Mouse (Mus musculus) G1E (cell line): ENCODE results near the gene Smug1.

Experiments used
- CTCF ChIP-seq: IDR thresholded peaks from 2 replicates; pipeline ENCODE4 v1.5.1; 2012; ENCODE audit warnings: low read depth, low read length, inconsistent platforms, mixed read lengths
- GATA1 ChIP-seq: IDR thresholded peaks from 2 replicates; pipeline ENCODE4 v1.6.1; 2012; ENCODE audit warnings: borderline replicate concordance, low read length, inconsistent platforms, mixed read lengths
- GATA2 ChIP-seq: IDR thresholded peaks from 2 replicates; pipeline ENCODE4 v1.6.1; 2012; ENCODE audit warnings: low read depth, low read length, inconsistent platforms, borderline replicate concordance
- POLR2AphosphoS5 ChIP-seq: IDR thresholded peaks from 2 replicates; pipeline ENCODE4 v1.6.1; 2012; ENCODE audit warnings: low read depth, low read length, inconsistent platforms; ENCODE audit not compliant: insufficient replicate concordance
- TAL1 ChIP-seq: conservative IDR thresholded peaks from 2 replicates; pipeline ENCODE4 v1.6.1; 2012; ENCODE audit warnings: low read depth, low read length, inconsistent platforms, mixed read lengths

DNA sequence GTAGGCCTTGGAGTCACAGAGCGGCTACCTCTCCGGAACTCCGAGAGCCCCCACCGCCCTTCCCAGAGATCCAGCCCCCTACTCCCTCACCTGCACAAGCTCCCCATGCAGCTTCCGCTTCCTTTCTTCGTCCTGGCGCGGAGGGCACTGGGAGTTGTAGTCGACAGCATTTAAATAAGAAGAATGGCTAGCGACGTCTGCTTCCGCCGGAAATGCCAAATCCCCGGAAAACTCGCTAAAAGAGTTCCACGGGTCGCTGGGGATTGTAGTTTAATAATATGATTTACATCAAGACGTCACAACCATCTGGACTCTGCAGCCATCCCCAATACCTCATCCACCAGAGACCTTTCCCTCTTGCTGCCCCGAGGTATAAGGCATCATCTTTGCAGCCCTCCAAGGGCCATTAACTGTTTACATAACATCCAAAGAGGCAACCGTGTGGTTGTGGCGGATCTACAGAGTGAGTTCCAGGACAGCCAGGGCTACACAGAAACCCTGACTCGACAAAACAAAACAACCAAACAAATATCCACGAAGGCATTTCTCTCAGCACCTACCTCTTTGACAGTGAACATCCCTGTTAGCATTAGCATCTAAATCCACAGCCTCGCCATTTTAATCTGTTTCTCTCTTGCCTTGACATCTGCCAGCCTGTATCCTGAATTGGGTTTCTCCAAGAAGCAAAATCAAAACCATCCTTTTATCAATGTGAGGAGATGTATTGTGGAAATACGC is 3.5 kb downstream of the Smug1 start:
- TF ChIP-seq GATA1 (no peak), CTCF (no peak), TAL1 (no peak), POLR2AphosphoS5 (no peak), GATA2 (no peak)
